Mouse (Mus musculus) heart, adult 2 months (tissue): ENCODE results near the gene Bap1.

Experiments
- CTCF ChIP-seq: fragments of 200-600 bp; IDR thresholded peaks from 2 replicates; pipeline ENCODE4 v1.8.1; 2022; ENCODE audit warnings: antibody characterized with exemption, mild to moderate bottlenecking, moderate library complexity
- POLR2A ChIP-seq: fragments of 200-500 bp; IDR thresholded peaks from 2 replicates; pipeline ENCODE4 v1.6.1; 2011; ENCODE audit warnings: mild to moderate bottlenecking, low read depth, low read length, control low read depth; ENCODE audit not compliant: insufficient read depth

GRCm38 (mm10) chr14:31228234-31228633 is 23.0 kb upstream of the Bap1 start:
- no peak for TF ChIP-seq CTCF
- no peak for TF ChIP-seq POLR2A
